Mouse (Mus musculus) neural tube, embryonic 11.5 days (tissue): Measurements from ENCODE around the gene Keap1. TPM values are rescaled to one million over a fixed set of nuclear protein-coding genes. Genes with fewer than 3 reads are reported as not detected.

Source experiments
- ATAC-seq: fragments of 200-750 bp; cut with Nextera tagmentation; 2 replicates; pipeline ENCODE4 v1.8.0; 2017; ENCODE audit warnings: moderate number of reproducible peaks, mild to moderate bottlenecking, moderate TSS enrichment, moderate library complexity; ENCODE audit not compliant: insufficient read depth, low FRiP score, low TSS enrichment
- DNase-seq: peaks from one replicate; pipeline ENCODE4 v3.0.0-alpha.2; 2015; ENCODE audit warnings: low spot score
- H3K27ac ChIP-seq: fragments of 300-500 bp; sonication (generic); 2 replicates; pipeline ENCODE4 v1.5.1; 2014; ENCODE audit warnings: low read depth, mild to moderate bottlenecking, low read length
- H3K27me3 ChIP-seq: fragments of 300-500 bp; sonication (generic); 2 replicates; pipeline ENCODE4 v1.6.1; 2014; ENCODE audit warnings: mild to moderate bottlenecking, low read length, mixed read lengths; ENCODE audit not compliant: control insufficient read depth, insufficient read depth
- H3K36me3 ChIP-seq: fragments of 300-500 bp; sonication (generic); 2 replicates; pipeline ENCODE4 v1.6.1; 2014; ENCODE audit warnings: mild to moderate bottlenecking, low read length, moderate library complexity, mixed read lengths; ENCODE audit not compliant: control insufficient read depth, insufficient read depth
- H3K4me1 ChIP-seq: fragments of 300-500 bp; sonication (generic); 2 replicates; pipeline ENCODE4 v1.6.1; 2014; ENCODE audit warnings: low read length, mixed read lengths; ENCODE audit not compliant: control insufficient read depth, insufficient read depth
- H3K4me2 ChIP-seq: fragments of 300-500 bp; sonication (generic); 2 replicates; pipeline ENCODE4 v1.6.1; 2014; ENCODE audit warnings: low read depth, mild to moderate bottlenecking, moderate library complexity
- H3K4me3 ChIP-seq: fragments of 300-500 bp; sonication (generic); 2 replicates; pipeline ENCODE4 v1.5.1; 2014; ENCODE audit warnings: low read depth, low read length
- H3K9ac ChIP-seq: fragments of 300-500 bp; sonication (generic); 2 replicates; pipeline ENCODE4 v1.6.1; 2014; ENCODE audit warnings: mild to moderate bottlenecking, low read length
- H3K9me3 ChIP-seq: fragments of 300-500 bp; sonication (generic); 2 replicates; pipeline ENCODE4 v1.6.1; 2016; ENCODE audit warnings: low read length; ENCODE audit not compliant: control insufficient read depth
- WGBS: fragments of 180-500 bp; shearing (Covaris S2); extraction: QIAGEN DNeasy Blood & Tissue Kit; methylation state at CpG from one replicate; pipeline ENCODE4 v1.1.7; 2014; 5-methylcytosine and 5-hydroxymethylcytosine counted together
- polyA plus RNA-seq: library from polyadenylated mRNA; unstranded; fragments of >200 nt; fragmentation: Nextera tagmentation; extraction: Ambion mirVana; gene quantifications from 2 replicates; pipeline ENCODE4 v1.2.1, GENCODE M21; 2014

The Keap1 gene
- polyA plus RNA-seq, 1 experiment from 2014 or later, result 32.3 TPM

DNA sequence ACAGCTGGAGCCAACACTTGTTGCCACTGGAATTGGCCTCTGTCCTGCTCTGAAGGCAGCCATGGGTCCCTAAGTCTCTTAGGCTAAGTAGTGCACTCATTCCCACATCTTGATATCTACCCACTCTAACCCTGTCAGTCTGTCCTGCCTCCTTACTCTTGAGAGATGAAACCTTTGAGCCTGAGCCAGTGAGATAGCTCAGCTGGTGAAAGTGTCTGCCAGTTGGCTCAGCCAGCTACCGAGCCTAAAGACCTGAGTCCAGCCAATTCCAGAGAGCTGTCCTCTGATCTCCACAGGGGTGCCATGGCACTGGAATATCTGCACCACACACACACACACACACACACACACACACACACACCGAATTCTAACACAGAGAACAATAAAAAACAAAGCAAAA, 11.3 kb upstream of the Keap1 start:
- H3K9me3 ChIP-seq, result no peaks in the 10 kb centered on the region
- no peaks in the 10 kb centered on the region for H3K36me3 ChIP-seq
- H3K27ac ChIP-seq, result no peak overlapping the region
- no peak overlapping the region for H3K4me2 ChIP-seq
- H3K4me3 ChIP-seq, result no peak overlapping the region
- 68% methylated on average over 2 of the region's 2 CpGs for WGBS
- DNase-seq, result no peak
- H3K27me3 ChIP-seq, result peaks cover 55% of the 10 kb centered on the region
- no peak overlapping the region for H3K9ac ChIP-seq
- peaks cover 5% of the 10 kb centered on the region; the same call in 1 of the 2 replicates for H3K4me1 ChIP-seq
- ATAC-seq, result no peak

DNA sequence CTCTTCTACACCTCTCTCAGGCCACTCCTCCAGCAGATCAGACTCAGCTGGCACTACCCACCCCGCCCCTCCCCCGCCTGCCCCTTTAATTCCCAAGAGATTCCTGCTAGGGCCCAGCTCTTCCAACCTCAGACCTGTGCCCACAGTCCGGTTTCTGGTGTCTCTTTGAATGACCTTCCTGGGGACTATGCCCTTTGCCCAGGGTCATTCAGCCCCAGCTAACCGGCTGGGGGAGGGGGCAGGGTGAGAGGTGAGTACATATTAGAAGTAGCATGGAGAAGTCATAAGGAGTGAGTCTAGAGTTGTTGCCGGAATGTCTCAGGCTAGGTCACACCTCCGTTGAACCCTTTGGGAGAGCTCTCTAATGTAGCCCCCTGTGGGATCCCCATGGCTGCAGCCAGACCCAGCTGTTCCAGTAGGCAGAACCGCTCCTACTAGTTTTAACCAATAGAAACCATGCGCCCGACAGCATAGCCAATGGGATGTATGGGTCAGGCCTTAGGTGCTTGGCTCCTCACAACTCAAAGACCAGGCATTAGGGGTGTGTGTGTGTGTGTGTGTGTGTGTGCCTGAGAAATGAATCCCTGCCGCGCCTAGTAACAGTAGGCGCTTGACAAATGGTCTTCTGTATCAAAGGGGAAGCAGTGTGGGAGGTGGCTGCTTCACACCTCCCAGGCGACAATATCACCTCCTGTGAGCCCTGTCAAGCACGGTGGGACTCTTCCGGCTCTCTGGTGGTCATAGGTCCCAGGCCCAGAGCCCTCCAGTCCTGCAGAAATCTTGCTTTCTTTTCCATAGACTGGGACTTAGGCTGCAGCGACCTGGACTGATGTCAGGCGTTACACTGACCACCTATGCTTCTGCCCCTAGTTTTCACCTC, 10.7 kb upstream of the Keap1 start:
- WGBS, result 31% methylated on average over 17 of the region's 17 CpGs
- no peak overlapping the region for H3K4me3 ChIP-seq
- H3K27ac ChIP-seq, result no peak overlapping the region
- DNase-seq, result no peak
- peaks cover 7% of the 10 kb centered on the region; the same call in 1 of the 2 replicates for H3K4me1 ChIP-seq
- H3K9me3 ChIP-seq, result no peaks in the 10 kb centered on the region
- no peak overlapping the region for H3K9ac ChIP-seq
- peaks cover 61% of the 10 kb centered on the region for H3K27me3 ChIP-seq
- ATAC-seq, result no peak
- no peaks in the 10 kb centered on the region for H3K36me3 ChIP-seq
- no peak overlapping the region for H3K4me2 ChIP-seq

DNA sequence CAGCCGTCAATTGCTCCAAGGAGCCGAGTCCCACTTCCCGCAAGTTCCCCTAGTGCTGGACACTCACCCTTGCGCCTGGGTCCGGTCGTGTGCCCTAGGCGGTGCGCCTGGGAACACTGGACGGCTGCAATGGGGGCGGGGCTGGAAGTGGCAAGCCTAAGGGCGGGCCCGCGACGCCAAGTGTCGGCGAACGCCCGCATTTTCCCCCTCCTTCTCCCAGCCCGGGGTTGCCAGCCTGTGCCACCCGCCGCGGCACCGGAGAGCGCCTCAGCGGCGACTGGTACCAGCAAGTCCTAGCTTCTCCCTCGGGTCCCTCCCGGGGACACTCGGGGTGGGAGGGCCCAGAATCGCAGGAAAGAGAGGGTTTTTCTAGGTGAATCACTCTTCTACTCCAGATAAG, 9.2 kb upstream of the Keap1 start, which contains the start of gene S1pr5:
S1pr5 (minus strand) TSS at position 118 of the 400 bp plus-strand sequence.
- H3K4me3 ChIP-seq, result no peak within 1 kb of the TSS
- H3K9me3 ChIP-seq, result no peaks in the 10 kb centered on the region
- ATAC-seq (no peak), DNase-seq (no peak)
- WGBS, result 2% methylated on average over 26 of the region's 30 CpGs
- H3K4me2 ChIP-seq, result no peak within 1 kb of the TSS
- H3K4me1 ChIP-seq, result peaks cover 16% of the 10 kb centered on the region
- no peak within 1 kb of the TSS for H3K27ac ChIP-seq
- H3K9ac ChIP-seq, result no peak within 1 kb of the TSS
- H3K27me3 ChIP-seq, result peaks cover 77% of the 10 kb centered on the region
- no peaks in the 10 kb centered on the region for H3K36me3 ChIP-seq

DNA sequence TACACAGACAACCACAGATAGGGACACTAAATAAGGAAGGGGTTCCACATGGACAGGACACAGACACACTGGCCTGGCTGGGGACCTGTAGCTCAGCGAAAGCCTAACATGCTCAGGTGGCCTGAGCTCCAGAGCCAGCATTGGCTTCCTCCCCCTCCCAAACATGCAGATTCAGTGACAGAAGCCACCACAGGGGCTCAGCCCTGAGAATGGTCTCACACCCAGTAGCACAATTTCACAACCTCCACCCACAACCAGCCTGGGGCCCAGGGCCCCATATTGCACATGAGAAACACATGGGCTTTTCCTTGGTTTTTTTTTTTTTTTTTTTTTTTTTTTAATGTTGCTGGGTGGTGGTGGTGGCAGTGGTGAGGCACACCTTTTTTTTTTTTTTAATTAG, 7.2 kb upstream of the Keap1 start:
- no peaks in the 10 kb centered on the region for H3K36me3 ChIP-seq
- WGBS, result 67% methylated on average over 1 of the region's 1 CpGs

DNA sequence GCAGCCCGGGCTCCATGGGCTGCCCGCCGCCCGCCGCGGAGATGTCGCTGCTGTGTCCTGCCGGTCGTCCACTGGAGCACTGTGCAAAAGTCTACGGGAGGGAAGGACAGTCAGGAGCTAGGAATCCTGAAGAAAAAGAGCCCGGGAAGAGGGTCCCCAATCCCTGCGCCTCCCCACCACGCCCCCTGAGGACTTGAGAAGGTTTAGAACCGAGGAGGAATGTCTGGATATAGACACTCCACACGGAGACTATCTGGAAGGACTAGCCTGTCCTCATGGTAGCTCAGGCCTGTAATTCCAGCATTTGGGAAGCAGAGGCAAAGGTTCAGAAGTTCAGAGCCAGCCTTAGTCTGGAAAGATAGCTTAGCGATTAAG, 5.9 kb upstream of the Keap1 start:
- ATAC-seq (no peak), DNase-seq (no peak)
- peak overlapping the region; percentile 73 for H3K4me2 ChIP-seq
- no peaks in the 10 kb centered on the region for H3K9me3 ChIP-seq
- peak overlapping the region; percentile 47 for H3K9ac ChIP-seq
- no peak overlapping the region for H3K27ac ChIP-seq
- peaks cover 68% of the 10 kb centered on the region for H3K27me3 ChIP-seq
- WGBS, result 2% methylated on average over 16 of the region's 16 CpGs
- peaks cover 16% of the 10 kb centered on the region for H3K4me1 ChIP-seq
- no peaks in the 10 kb centered on the region for H3K36me3 ChIP-seq
- peak overlapping the region; percentile 39 for H3K4me3 ChIP-seq

More for the DNA sequence above, 7.2 kb upstream of the Keap1 start:
- Histone ChIP-seq H3K27me3 (peaks cover 79% of the 10 kb centered on the region), H3K4me1 (peaks cover 16% of the 10 kb centered on the region), H3K9me3 (no peaks in the 10 kb centered on the region), H3K9ac (no peak overlapping the region), H3K4me2 (no peak overlapping the region), H3K4me3 (no peak overlapping the region), H3K27ac (no peak overlapping the region)
- ATAC-seq, result no peak
- DNase-seq, result no peak

DNA sequence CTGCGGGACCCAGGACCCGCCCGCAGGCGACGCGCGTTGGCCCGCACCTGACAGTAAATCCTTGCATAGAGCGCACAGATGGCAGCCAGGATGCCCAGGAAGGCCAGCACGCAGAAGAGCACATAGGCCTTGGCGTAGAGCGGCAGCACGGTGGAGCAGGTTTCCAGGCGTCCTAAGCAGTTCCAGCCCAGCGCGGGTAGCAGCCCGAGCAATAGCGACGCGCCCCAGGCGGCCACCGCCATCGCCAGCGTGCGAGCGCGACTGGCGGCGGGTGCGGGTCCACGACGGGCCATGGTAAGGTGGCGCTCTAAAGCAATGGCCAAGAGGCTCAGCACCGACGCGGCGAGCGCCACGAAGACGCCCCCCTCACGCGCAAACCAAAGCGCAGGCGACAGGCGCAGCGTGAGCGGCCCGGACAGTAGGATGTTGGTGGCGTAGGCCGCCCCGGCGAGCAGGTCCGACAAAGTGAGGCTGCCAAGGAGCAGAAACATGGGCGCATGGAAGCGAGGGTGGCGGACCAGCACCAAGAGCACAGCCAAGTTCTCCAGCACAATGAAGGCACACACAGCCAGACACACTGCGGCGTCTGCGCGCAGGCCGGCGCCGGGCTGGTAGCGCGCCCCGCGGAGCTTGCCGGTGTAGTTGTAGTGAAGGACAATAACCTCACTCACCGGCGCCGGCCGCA, 5.4 kb upstream of the Keap1 start:
- DNase-seq (peak; percentile 59), ATAC-seq (no peak)
- Histone ChIP-seq H3K9me3 (no peaks in the 10 kb centered on the region), H3K9ac (peak overlapping the region; percentile 47), H3K4me2 (peak overlapping the region; percentile 73), H3K27ac (0 out of 2 replicates have a peak overlapping the region, but pooled peaks have one; percentile 8), H3K36me3 (no peaks in the 10 kb centered on the region), H3K4me3 (peak overlapping the region; percentile 39), H3K27me3 (peaks cover 62% of the 10 kb centered on the region), H3K4me1 (peaks cover 16% of the 10 kb centered on the region)
- WGBS, result under 1% methylated on average over 72 of the region's 72 CpGs

DNA sequence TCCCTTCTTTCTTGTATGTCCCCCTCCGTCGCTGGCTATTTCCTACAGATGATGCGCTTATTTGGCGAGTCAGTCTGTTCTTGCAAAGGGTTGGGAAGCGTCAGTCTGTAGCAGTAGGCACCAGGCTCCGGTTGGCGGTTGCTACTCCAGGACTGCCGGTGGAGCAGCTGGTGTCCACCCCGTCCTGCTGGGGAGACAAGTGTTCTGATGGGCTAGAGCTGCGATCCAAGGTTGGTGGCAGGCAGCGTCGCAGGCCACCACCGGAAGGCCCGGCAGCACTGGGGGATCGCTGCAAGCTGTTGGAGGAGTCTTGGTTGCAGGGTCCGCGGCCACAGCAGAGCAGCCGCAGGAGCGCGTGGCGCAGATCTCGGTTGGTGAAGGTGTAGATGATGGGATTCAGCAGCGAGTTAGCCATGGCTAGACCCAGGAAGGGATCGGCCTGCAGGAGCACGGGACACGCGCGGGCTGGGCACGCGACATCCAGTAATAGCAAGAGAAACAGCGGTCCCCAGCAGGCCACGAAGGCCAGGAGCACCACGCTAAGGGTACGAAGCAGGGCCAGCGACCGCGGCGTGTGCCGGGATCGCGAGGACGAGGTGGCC, 4.8 kb upstream of the Keap1 start:
- Histone ChIP-seq H3K4me1 (peaks cover 16% of the 10 kb centered on the region), H3K4me2 (peak overlapping the region; percentile 73), H3K27ac (no peak overlapping the region), H3K4me3 (peak overlapping the region; percentile 39), H3K36me3 (no peaks in the 10 kb centered on the region), H3K27me3 (peaks cover 56% of the 10 kb centered on the region), H3K9me3 (no peaks in the 10 kb centered on the region), H3K9ac (peak overlapping the region; percentile 47)
- no peak for ATAC-seq
- DNase-seq, result no peak
- WGBS, result 7% methylated on average over 42 of the region's 42 CpGs

DNA sequence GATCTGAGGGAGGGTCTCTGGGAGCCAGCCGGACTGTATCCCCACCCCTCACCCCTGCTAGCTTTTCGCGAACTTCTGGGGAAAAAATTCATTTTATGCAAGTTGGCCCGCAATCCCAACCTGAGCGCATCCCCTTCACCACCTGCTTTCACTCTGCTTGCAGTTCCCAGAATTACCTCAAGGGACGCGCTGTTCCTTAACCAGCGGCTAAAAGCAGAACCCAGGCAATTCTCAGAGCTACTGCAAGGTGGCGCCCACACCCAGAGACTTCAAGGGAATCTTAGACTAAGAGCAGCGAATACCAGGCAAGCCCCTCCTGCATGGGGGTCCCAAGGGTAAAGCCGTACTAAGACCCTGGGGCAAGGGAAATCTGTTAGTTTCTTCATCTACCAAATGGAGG, 2.2 kb upstream of the Keap1 start:
- Histone ChIP-seq H3K9me3 (no peaks in the 10 kb centered on the region), H3K36me3 (no peaks in the 10 kb centered on the region), H3K4me2 (no peak overlapping the region), H3K4me3 (no peak overlapping the region), H3K4me1 (peaks cover 19% of the 10 kb centered on the region; the same call in 1 of the 2 replicates), H3K9ac (no peak overlapping the region), H3K27ac (no peak overlapping the region), H3K27me3 (peaks cover 34% of the 10 kb centered on the region)
- DNase-seq, result peak; percentile 90
- ATAC-seq, result no peak
- WGBS, result 4% methylated on average over 11 of the region's 11 CpGs
